Comparison of ENCODE assay signal across 14 mouse cellular contexts in the genomic region with DNA sequence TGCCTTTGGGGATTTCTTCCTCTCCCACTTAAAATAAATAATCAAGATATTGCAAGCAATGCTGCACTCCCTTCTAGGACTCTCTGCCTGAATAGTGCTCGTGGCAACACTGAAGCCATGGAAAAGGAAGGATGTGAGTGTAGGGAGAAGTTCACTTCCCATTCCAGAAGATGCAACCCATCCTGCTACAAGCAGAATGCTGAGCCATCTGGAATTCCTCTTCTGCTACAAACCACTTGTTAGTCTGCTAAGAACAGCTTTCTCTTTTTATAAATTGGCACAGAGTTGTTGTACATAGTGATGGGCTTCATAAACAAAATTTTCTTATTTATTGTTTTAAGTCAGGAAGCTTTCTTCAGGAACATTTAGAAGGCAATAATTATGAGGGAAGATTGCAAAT.
DNase-seq lines count a peak whose midpoint lies in the region; ATAC-seq and TF ChIP-seq lines count a peak whose summit lies in the region.
"Had no signal": no experiment of that assay in that cellular context is flagged by ENCODE, and none has a peak within 500 bp of the region (broad histone marks: within the 10 kb centered on the region; RNA-seq: fewer than 3 reads in every experiment).

No protein-coding gene starts in this region.

- no peak for TF ChIP-seq CTCF in kidney, postnatal 0 days (IDR thresholded peaks at IDR 0.05; ENCODE audit: low read depth)
- no peak for TF ChIP-seq CTCF in kidney, adult 2 months (conservative IDR thresholded peaks at IDR 0.05; ENCODE audit: insufficient read depth, insufficient read length, low read depth, low read length)
- no peak for TF ChIP-seq CTCF in lung, embryonic 14.5 days (IDR thresholded peaks at IDR 0.05; ENCODE audit: low read depth)

- H3K27me3 ChIP-seq in kidney, postnatal 0 days (ENCODE audit: insufficient read depth, low read length) = no peaks in the 10 kb centered on the region
- H3K27me3 ChIP-seq in kidney, adult 2 months (replicated peaks; ENCODE audit: control insufficient read depth, insufficient read depth, low read length) = no peaks in the 10 kb centered on the region
- no peaks in the 10 kb centered on the region for H3K27me3 ChIP-seq in lung, embryonic 14.5 days (ENCODE audit: insufficient read depth, low read length)
- H3K27me3 ChIP-seq: embryonic facial prominence, embryonic 13.5 days; heart, embryonic 13.5 days; limb, embryonic 12.5 days had no signal

- no peak for ATAC-seq in kidney, postnatal 0 days (replicated peaks; ENCODE audit: low FRiP score, low read depth)
- ATAC-seq in lung, embryonic 14.5 days (ENCODE audit: insufficient read depth) = peak; percentile 60; the same call in 1 of the 2 replicates
- ATAC-seq: hindbrain, postnatal 0 days had no signal

- no peak overlapping the region for H3K9ac ChIP-seq in kidney, postnatal 0 days (ENCODE audit: low read depth, low read length)
- no peak overlapping the region for H3K9ac ChIP-seq in lung, embryonic 14.5 days
- H3K9ac ChIP-seq: embryonic facial prominence, embryonic 13.5 days; heart, embryonic 13.5 days; limb, embryonic 12.5 days had no signal

- no peak overlapping the region for H3K27ac ChIP-seq in kidney, postnatal 0 days
- H3K27ac ChIP-seq in kidney, adult 2 months (ENCODE audit: insufficient read depth, low read depth, low read length) = no peak overlapping the region
- H3K27ac ChIP-seq in lung, embryonic 14.5 days (ENCODE audit: low read depth) = no peak overlapping the region
- H3K27ac ChIP-seq: embryonic facial prominence, embryonic 13.5 days; heart, embryonic 13.5 days; hindbrain, postnatal 0 days; limb, embryonic 12.5 days had no signal

- H3K4me2 ChIP-seq in kidney, postnatal 0 days (ENCODE audit: low read length) = no peak overlapping the region
- no peak overlapping the region for H3K4me2 ChIP-seq in lung, embryonic 14.5 days
- H3K4me2 ChIP-seq: embryonic facial prominence, embryonic 13.5 days; heart, embryonic 13.5 days; limb, embryonic 12.5 days had no signal

- no peak for TF ChIP-seq POLR2A in kidney, adult 2 months (IDR thresholded peaks at IDR 0.05; ENCODE audit: low read depth, low read length)

- no peaks in the 10 kb centered on the region for H3K36me3 ChIP-seq in kidney, postnatal 0 days (ENCODE audit: insufficient read depth, low read length)
- no peaks in the 10 kb centered on the region for H3K36me3 ChIP-seq in kidney, adult 2 months (ENCODE audit: control insufficient read depth, insufficient read depth, low read length)
- H3K36me3 ChIP-seq in lung, embryonic 14.5 days (ENCODE audit: insufficient read depth) = no peaks in the 10 kb centered on the region
- H3K36me3 ChIP-seq: embryonic facial prominence, embryonic 13.5 days; heart, embryonic 13.5 days; limb, embryonic 12.5 days had no signal

- H3K4me1 ChIP-seq in kidney, postnatal 0 days (replicated peaks; ENCODE audit: insufficient read depth, low read length) = no peaks in the 10 kb centered on the region
- no peaks in the 10 kb centered on the region for H3K4me1 ChIP-seq in kidney, adult 2 months (ENCODE audit: control insufficient read depth, insufficient read depth, low read length)
- H3K4me1 ChIP-seq in lung, embryonic 14.5 days (ENCODE audit: insufficient read depth) = no peaks in the 10 kb centered on the region
- H3K4me1 ChIP-seq: heart, embryonic 13.5 days had no signal

- H3K9me3 ChIP-seq in kidney, postnatal 0 days (replicated peaks; ENCODE audit: low read length) = no peaks in the 10 kb centered on the region
- H3K9me3 ChIP-seq in lung, embryonic 14.5 days (ENCODE audit: low read depth, low read length) = no peaks in the 10 kb centered on the region
- H3K9me3 ChIP-seq: embryonic facial prominence, embryonic 13.5 days; heart, embryonic 13.5 days; limb, embryonic 12.5 days had no signal

- H3K4me3 ChIP-seq in kidney, postnatal 0 days (replicated peaks; ENCODE audit: low read depth, low read length) = no peak overlapping the region
- H3K4me3 ChIP-seq in kidney, adult 2 months (ENCODE audit: insufficient read depth, low read depth, low read length) = no peak overlapping the region
- H3K4me3 ChIP-seq in lung, embryonic 14.5 days (ENCODE audit: low read depth, low read length) = no peak overlapping the region
- H3K4me3 ChIP-seq: embryonic facial prominence, embryonic 13.5 days; heart, embryonic 13.5 days; limb, embryonic 12.5 days had no signal

- WGBS in kidney, postnatal 0 days = 37% methylated on average over 1 of the region's 1 CpGs
- 32% methylated on average over 1 of the region's 1 CpGs for WGBS in kidney, adult 2 months
- WGBS in lung, embryonic 14.5 days = 26% methylated on average over 1 of the region's 1 CpGs

- peak; percentile 87 for DNase-seq in kidney, postnatal 0 days (ENCODE audit: low spot score)
- no peak for DNase-seq in kidney, adult 2 months
- DNase-seq in lung, embryonic 14.5 days = peak; percentile 66
- no peak for DNase-seq in lung, postnatal 14 days
- DNase-seq in brain, embryonic 18.5 days (ENCODE audit: low read depth, low spot score) = peak; percentile 32
- peak; percentile 69 for DNase-seq in layer of hippocampus, adult 9-11 months
- DNase-seq in neural tube, embryonic 10.5 days (ENCODE audit: extremely low spot score, low spot score) = no peak
- DNase-seq: cerebellum, adult 11-12 months; heart, postnatal 4 days; thymus, adult 2 months had no signal

Comparison
In these comparisons a context has a peak if more than half of its experiments do, and no peak if none do; other contexts are left out.
1. DNase-seq: peak in kidney, postnatal 0 days (single experiment), lung, embryonic 14.5 days (single experiment), brain, embryonic 18.5 days (single experiment) and layer of hippocampus, adult 9-11 months (single experiment); none in kidney, adult 2 months (single experiment), lung, postnatal 14 days (single experiment) and neural tube, embryonic 10.5 days (single experiment).